Mouse (Mus musculus): ENCODE measurements around the gene Mecom. TPM values are rescaled to one million over a fixed set of nuclear protein-coding genes. Genes with fewer than 3 reads are reported as not detected.

Mecom gene
- total RNA-seq, 2 experiments from 2014 or later, result 5.0 to 6.9 TPM

GRCm38 (mm10) chr3:30371472-30371871, 176.3 kb downstream of the Mecom start:
- DNase-seq (ENCODE audit: low spot score in 2 of 2), result no peak

GRCm38 (mm10) chr3:30370860-30371455, 176.8 kb downstream of the Mecom start:
- no peak for DNase-seq (ENCODE audit: low spot score in 2 of 2)

- no peak for DNase-seq (ENCODE audit: low spot score in 2 of 2)
These were observed 181.2 kb downstream of the Mecom start for GRCm38 (mm10) chr3:30366621-30367020.

- no peak for DNase-seq (ENCODE audit: low spot score in 2 of 2)
These were observed 186.6 kb downstream of the Mecom start for GRCm38 (mm10) chr3:30361190-30361589.

GRCm38 (mm10) chr3:30353878-30354727, 193.7 kb downstream of the Mecom start:
- DNase-seq (ENCODE audit: low spot score in 2 of 2), result no peak

- no peak for DNase-seq (ENCODE audit: low spot score in 2 of 2)
These were observed 198.5 kb downstream of the Mecom start for GRCm38 (mm10) chr3:30349279-30349678.

GRCm38 (mm10) chr3:30344151-30344550, 203.7 kb downstream of the Mecom start:
- no peak for DNase-seq (ENCODE audit: low spot score in 2 of 2)

- DNase-seq (ENCODE audit: low spot score in 2 of 2), result no peak
These were observed 215.5 kb downstream of the Mecom start for GRCm38 (mm10) chr3:30332337-30332736.

GRCm38 (mm10) chr3:30330476-30330875, 217.3 kb downstream of the Mecom start:
- DNase-seq (ENCODE audit: low spot score in 2 of 2), result no peak

GRCm38 (mm10) chr3:30330021-30330420, 217.8 kb downstream of the Mecom start:
- DNase-seq (ENCODE audit: low spot score in 2 of 2), result no peak

- no peak for DNase-seq (ENCODE audit: low spot score in 2 of 2)
These were observed 232.9 kb downstream of the Mecom start for GRCm38 (mm10) chr3:30314955-30315354.

GRCm38 (mm10) chr3:30308081-30308480, 239.7 kb downstream of the Mecom start:
- no peak for DNase-seq (ENCODE audit: low spot score in 2 of 2)

GRCm38 (mm10) chr3:30307601-30308000, 240.2 kb downstream of the Mecom start:
- DNase-seq (ENCODE audit: low spot score in 2 of 2), result no peak

- no peak for DNase-seq (ENCODE audit: low spot score in 2 of 2)
These were observed 241.7 kb downstream of the Mecom start for GRCm38 (mm10) chr3:30306080-30306479.

- DNase-seq (ENCODE audit: low spot score in 2 of 2), result no peak
These were observed 248.3 kb downstream of the Mecom start for GRCm38 (mm10) chr3:30299460-30299859.

GRCm38 (mm10) chr3:30294433-30294832, 253.4 kb downstream of the Mecom start:
- DNase-seq (ENCODE audit: low spot score in 2 of 2), result peak in 1 of 2 experiments; percentile 13

GRCm38 (mm10) chr3:30286529-30286928, 261.3 kb downstream of the Mecom start:
- DNase-seq (ENCODE audit: low spot score in 2 of 2), result no peak

GRCm38 (mm10) chr3:30284094-30284493, 263.7 kb downstream of the Mecom start:
- DNase-seq (ENCODE audit: low spot score in 2 of 2), result no peak

GRCm38 (mm10) chr3:30283562-30283961, 264.2 kb downstream of the Mecom start:
- no peak for DNase-seq (ENCODE audit: low spot score in 2 of 2)

- no peak for DNase-seq (ENCODE audit: low spot score in 2 of 2)
These were observed 270.2 kb downstream of the Mecom start for GRCm38 (mm10) chr3:30277569-30277968.

GRCm38 (mm10) chr3:30276099-30276498, 271.7 kb downstream of the Mecom start:
- DNase-seq (ENCODE audit: low spot score in 2 of 2), result no peak

GRCm38 (mm10) chr3:30269253-30269652, 278.6 kb downstream of the Mecom start:
- no peak for DNase-seq (ENCODE audit: low spot score in 2 of 2)

GRCm38 (mm10) chr3:30260945-30261344, 286.9 kb downstream of the Mecom start:
- DNase-seq (ENCODE audit: low spot score in 2 of 2), result no peak
